Mouse (Mus musculus) kidney, adult 8-10 months (tissue): Measurements from ENCODE around the gene Dolpp1.
"Not testable (repeated sequence)": the region's sequence is repeated elsewhere in the genome, so short reads cannot be mapped to it uniquely, and the experiment has no call there.

ENCODE experiments used
- DNase-seq, 2 experiments: peaks; one replicate each; pipeline ENCODE4 v3.0.0; 2022

Dolpp1 gene

GRCm38 (mm10) chr2:30413038-30413973, 21.3 kb downstream of the Dolpp1 start:
- DNase-seq = no peak

- DNase-seq = peak in 1 of 2 experiments; percentile 51
These were observed 22.0 kb downstream of the Dolpp1 start for GRCm38 (mm10) chr2:30414101-30414500.

GRCm38 (mm10) chr2:30414681-30415080, 22.6 kb downstream of the Dolpp1 start:
- no peak for DNase-seq

GRCm38 (mm10) chr2:30415157-30415935, 23.3 kb downstream of the Dolpp1 start, which contains the start of gene Crat:
Crat (minus strand) TSS chr2:30415813.
- peak; percentile 96 to 97 for DNase-seq

GRCm38 (mm10) chr2:30415936-30416648, 24.0 kb downstream of the Dolpp1 start, which contains the start of gene Ptpa:
Ptpa (plus strand) TSS chr2:30416039.
- DNase-seq = peak; percentile 88 to 91

GRCm38 (mm10) chr2:30416649-30416965, 24.6 kb downstream of the Dolpp1 start:
- no peak for DNase-seq

GRCm38 (mm10) chr2:30417154-30417553, 25.1 kb downstream of the Dolpp1 start:
- not testable (repeated sequence) for DNase-seq

- DNase-seq = no peak
These were observed 25.6 kb downstream of the Dolpp1 start for GRCm38 (mm10) chr2:30417595-30418165.

- DNase-seq = no peak
These were observed 26.2 kb downstream of the Dolpp1 start for GRCm38 (mm10) chr2:30418259-30418658.

GRCm38 (mm10) chr2:30419112-30419511, 27.1 kb downstream of the Dolpp1 start:
- no peak for DNase-seq

- DNase-seq = no peak
These were observed 29.4 kb downstream of the Dolpp1 start for GRCm38 (mm10) chr2:30421432-30421831.

GRCm38 (mm10) chr2:30429156-30429555, 37.1 kb downstream of the Dolpp1 start:
- DNase-seq = no peak

GRCm38 (mm10) chr2:30435326-30436155, 43.5 kb downstream of the Dolpp1 start:
- DNase-seq = peak; percentile 58 to 76

- DNase-seq = peak; percentile 80 to 86
These were observed 44.1 kb downstream of the Dolpp1 start for GRCm38 (mm10) chr2:30436156-30436545.

- DNase-seq = no peak
These were observed 44.8 kb downstream of the Dolpp1 start for GRCm38 (mm10) chr2:30436809-30437208.

GRCm38 (mm10) chr2:30437791-30438190, 45.7 kb downstream of the Dolpp1 start:
- no peak for DNase-seq

GRCm38 (mm10) chr2:30439631-30440030, 47.6 kb downstream of the Dolpp1 start:
- no peak for DNase-seq

GRCm38 (mm10) chr2:30440211-30440700, 48.2 kb downstream of the Dolpp1 start:
- DNase-seq = peak; percentile 67

GRCm38 (mm10) chr2:30440701-30441517, 48.9 kb downstream of the Dolpp1 start:
- peak; percentile 86 to 88 for DNase-seq
